Mouse (Mus musculus) CH12.LX (cell line): Measurements from ENCODE around the gene Keap1.

Source experiments
- CHD2 ChIP-seq: IDR thresholded peaks from 2 replicates; pipeline ENCODE4 v1.6.1; 2011; ENCODE audit warnings: low read length, improper control_type of control experiment
- EP300 ChIP-seq: IDR thresholded peaks from 2 replicates; pipeline ENCODE4 v1.6.1; 2011; ENCODE audit warnings: low read length, improper control_type of control experiment
- MAFK ChIP-seq: IDR thresholded peaks from 2 replicates; pipeline ENCODE4 v1.6.1; 2011; ENCODE audit warnings: low read length, improper control_type of control experiment; ENCODE audit not compliant: insufficient replicate concordance
- MAX ChIP-seq: IDR thresholded peaks from 2 replicates; pipeline ENCODE4 v1.6.1; 2011; ENCODE audit warnings: low read length, improper control_type of control experiment
- POLR2A ChIP-seq: IDR thresholded peaks from 2 replicates; pipeline ENCODE4 v1.6.1; 2011; ENCODE audit warnings: low read depth, mild to moderate bottlenecking, improper control_type of control experiment, low read length
- TBP ChIP-seq: conservative IDR thresholded peaks from 2 replicates; pipeline ENCODE4 v1.6.1; 2011; ENCODE audit warnings: low read depth, low read length, improper control_type of control experiment

DNA sequence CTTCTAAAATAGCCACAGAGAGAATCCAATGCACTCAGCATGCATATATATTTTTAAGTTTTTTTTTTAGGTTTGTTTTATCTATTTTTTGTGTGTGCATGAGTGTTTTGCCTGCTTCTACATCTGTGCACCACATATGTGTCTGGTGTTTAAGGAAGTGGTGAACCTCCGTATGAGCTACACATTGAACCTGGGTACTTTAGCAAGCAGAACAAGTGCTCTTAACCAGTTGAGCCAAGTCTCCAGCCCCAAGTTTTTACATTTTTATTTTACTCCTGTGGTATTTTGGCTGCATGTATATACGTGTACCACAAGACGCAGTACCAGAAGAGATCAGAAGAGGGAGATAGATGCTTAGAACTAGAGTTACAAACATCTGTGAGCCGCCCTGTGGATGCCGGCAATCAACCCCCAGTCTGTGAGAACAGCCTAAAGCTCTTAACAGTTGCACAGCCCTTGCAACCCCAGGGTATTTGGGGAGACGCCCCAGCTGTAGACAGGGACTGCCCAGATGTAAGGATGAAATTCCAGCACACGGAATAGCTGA, 17.7 kb downstream of the Keap1 start:
- no peak for TF ChIP-seq CHD2
- TF ChIP-seq MAFK = no peak
- TF ChIP-seq EP300 = no peak
- TF ChIP-seq POLR2A = no peak
- TF ChIP-seq MAX = peak; percentile 64; the same call in 1 of the 2 replicates
- no peak for TF ChIP-seq TBP
